In the genomic region with DNA sequence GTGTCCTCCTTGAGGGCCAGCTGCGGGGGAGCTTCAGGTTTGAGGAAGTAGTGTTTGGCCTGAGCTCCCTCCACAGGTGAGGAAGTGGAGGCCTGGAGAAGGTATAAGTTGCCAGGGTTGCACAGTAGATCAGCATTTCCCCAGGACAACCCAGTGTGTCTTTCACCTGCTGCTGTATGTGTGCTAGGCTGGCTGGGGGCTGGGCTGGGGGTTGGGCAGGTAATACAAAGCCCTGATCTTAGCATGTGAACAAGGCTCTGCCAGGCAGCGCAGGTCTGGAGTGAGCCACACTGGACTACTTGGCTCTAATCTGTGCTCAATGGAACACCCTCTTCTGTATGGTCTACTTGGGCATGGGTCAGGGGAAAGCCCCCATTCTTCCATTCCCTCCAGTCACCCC, we compare ENCODE assay signal across 10 mouse cellular contexts.
DNase-seq lines count a peak whose midpoint lies in the region; ATAC-seq and TF ChIP-seq lines count a peak whose summit lies in the region.
"Had no signal": no experiment of that assay in that cellular context is flagged by ENCODE, and none has a peak within 500 bp of the region (broad histone marks: within the 10 kb centered on the region; RNA-seq: fewer than 3 reads in every experiment).

No protein-coding gene starts in this region.

- no peak for ATAC-seq in liver, embryonic 12.5 days
- ATAC-seq in liver, postnatal 0 days = no peak
- ATAC-seq in hindbrain, embryonic 11.5 days (ENCODE audit: low FRiP score) = no peak
- no peak for ATAC-seq in midbrain, embryonic 11.5 days (ENCODE audit: low FRiP score)
- ATAC-seq in frontal cortex, adult (ENCODE audit: low TSS enrichment) = no peak

- H3K9me3 ChIP-seq in liver, embryonic 12.5 days (replicated peaks) = no peaks in the 10 kb centered on the region
- H3K9me3 ChIP-seq in liver, postnatal 0 days (ENCODE audit: low read length) = no peaks in the 10 kb centered on the region
- no peaks in the 10 kb centered on the region for H3K9me3 ChIP-seq in hindbrain, embryonic 11.5 days (ENCODE audit: control insufficient read depth, low read length)
- no peaks in the 10 kb centered on the region for H3K9me3 ChIP-seq in midbrain, embryonic 11.5 days (ENCODE audit: control insufficient read depth, low read length)
- H3K9me3 ChIP-seq: G1E had no signal

- TF ChIP-seq EP300 in liver, postnatal 0 days (IDR thresholded peaks at IDR 0.05; ENCODE audit: low read depth) = no peak

- H3K9ac ChIP-seq in liver, embryonic 12.5 days = 0 out of 2 replicates have a peak overlapping the region, but pooled peaks have one; percentile 12
- no peak overlapping the region for H3K9ac ChIP-seq in liver, postnatal 0 days (replicated peaks)
- H3K9ac ChIP-seq in hindbrain, embryonic 11.5 days (ENCODE audit: low read depth, low read length) = no peak overlapping the region
- H3K9ac ChIP-seq in midbrain, embryonic 11.5 days (ENCODE audit: low read length) = 0 out of 2 replicates have a peak overlapping the region, but pooled peaks have one; percentile 12

- no peaks in the 10 kb centered on the region for H3K27me3 ChIP-seq in liver, embryonic 12.5 days (replicated peaks)
- H3K27me3 ChIP-seq in liver, postnatal 0 days (ENCODE audit: insufficient read depth, low read length) = no peaks in the 10 kb centered on the region
- H3K27me3 ChIP-seq in hindbrain, embryonic 11.5 days (ENCODE audit: control insufficient read depth, insufficient read depth, low read length) = no peaks in the 10 kb centered on the region
- H3K27me3 ChIP-seq in midbrain, embryonic 11.5 days (ENCODE audit: control insufficient read depth, insufficient read depth, low read length) = no peaks in the 10 kb centered on the region

- TF ChIP-seq CTCF in liver, postnatal 0 days (IDR thresholded peaks at IDR 0.05; ENCODE audit: low read depth) = no peak

- H3K4me3 ChIP-seq in liver, embryonic 12.5 days = no peak overlapping the region
- no peak overlapping the region for H3K4me3 ChIP-seq in liver, postnatal 0 days (ENCODE audit: low read depth, low read length)
- H3K4me3 ChIP-seq in hindbrain, embryonic 11.5 days (ENCODE audit: low read depth, low read length) = no peak overlapping the region
- H3K4me3 ChIP-seq in midbrain, embryonic 11.5 days (ENCODE audit: low read depth, low read length) = no peak overlapping the region

- no peak overlapping the region for H3K27ac ChIP-seq in liver, embryonic 12.5 days
- no peak overlapping the region for H3K27ac ChIP-seq in liver, postnatal 0 days (ENCODE audit: low read depth)
- H3K27ac ChIP-seq in hindbrain, embryonic 11.5 days (ENCODE audit: low read depth, low read length) = peak overlapping the region; percentile 48; the same call in 1 of the 2 replicates
- peak overlapping the region; percentile 57 for H3K27ac ChIP-seq in midbrain, embryonic 11.5 days (ENCODE audit: low read depth, low read length)

- no peak overlapping the region for H3K4me2 ChIP-seq in liver, embryonic 12.5 days
- no peak overlapping the region for H3K4me2 ChIP-seq in liver, postnatal 0 days (ENCODE audit: low read depth, low read length)
- no peak overlapping the region for H3K4me2 ChIP-seq in hindbrain, embryonic 11.5 days (replicated peaks; ENCODE audit: low read depth, low read length)
- H3K4me2 ChIP-seq in midbrain, embryonic 11.5 days = no peak overlapping the region

- no peak for DNase-seq in liver, postnatal 0 days
- DNase-seq in hindbrain, embryonic 11.5 days (ENCODE audit: low spot score) = no peak
- no peak for DNase-seq in midbrain, embryonic 11.5 days (ENCODE audit: low spot score, missing footprints)
- no peak for DNase-seq in urinary bladder, adult 2 months (ENCODE audit: low spot score)
- DNase-seq in frontal cortex, adult 2 months (ENCODE audit: extremely low spot score in 1 of 2, low spot score in 1 of 2) = no peak
- DNase-seq: kidney, adult 8-10 months; lung, adult 18-20 months had no signal

- peaks cover 90% of the 10 kb centered on the region for H3K4me1 ChIP-seq in liver, embryonic 12.5 days
- peaks cover 34% of the 10 kb centered on the region for H3K4me1 ChIP-seq in liver, postnatal 0 days (ENCODE audit: insufficient read depth)
- peaks cover 58% of the 10 kb centered on the region for H3K4me1 ChIP-seq in hindbrain, embryonic 11.5 days (replicated peaks; ENCODE audit: control insufficient read depth, insufficient read depth, low read length)
- H3K4me1 ChIP-seq in midbrain, embryonic 11.5 days (ENCODE audit: control insufficient read depth, insufficient read depth, low read length) = peaks cover 78% of the 10 kb centered on the region

- WGBS in liver, embryonic 12.5 days (ENCODE audit: insufficient replicate concordance) = 64% methylated on average over 2 of the region's 2 CpGs
- 75% methylated on average over 2 of the region's 2 CpGs for WGBS in liver, postnatal 0 days (ENCODE audit: insufficient replicate concordance)
- WGBS in hindbrain, embryonic 11.5 days = 71% methylated on average over 2 of the region's 2 CpGs
- WGBS in midbrain, embryonic 11.5 days = 62% methylated on average over 2 of the region's 2 CpGs

- peaks cover 26% of the 10 kb centered on the region for H3K36me3 ChIP-seq in liver, embryonic 12.5 days
- H3K36me3 ChIP-seq in liver, postnatal 0 days (replicated peaks; ENCODE audit: insufficient read depth, low read length) = no peaks in the 10 kb centered on the region
- H3K36me3 ChIP-seq in hindbrain, embryonic 11.5 days (ENCODE audit: control insufficient read depth, insufficient read depth, low read length) = no peaks in the 10 kb centered on the region
- H3K36me3 ChIP-seq in midbrain, embryonic 11.5 days (ENCODE audit: control insufficient read depth, insufficient read depth, low read length) = no peaks in the 10 kb centered on the region

Comparison
In these comparisons a context has a peak if more than half of its experiments do, and no peak if none do; other contexts are left out.
1. H3K9ac ChIP-seq: peak in liver, embryonic 12.5 days (single experiment) and midbrain, embryonic 11.5 days (single experiment); none in liver, postnatal 0 days (single experiment) and hindbrain, embryonic 11.5 days (single experiment).
2. H3K27ac ChIP-seq: peak in hindbrain, embryonic 11.5 days (single experiment) and midbrain, embryonic 11.5 days (single experiment); none in liver, embryonic 12.5 days (single experiment) and liver, postnatal 0 days (single experiment).